Mouse (Mus musculus): ENCODE results near the gene Mtln.
A peak's percentile ranks its signal among the peaks of the same experiment; 100 is the strongest.

Mtln gene

DNA sequence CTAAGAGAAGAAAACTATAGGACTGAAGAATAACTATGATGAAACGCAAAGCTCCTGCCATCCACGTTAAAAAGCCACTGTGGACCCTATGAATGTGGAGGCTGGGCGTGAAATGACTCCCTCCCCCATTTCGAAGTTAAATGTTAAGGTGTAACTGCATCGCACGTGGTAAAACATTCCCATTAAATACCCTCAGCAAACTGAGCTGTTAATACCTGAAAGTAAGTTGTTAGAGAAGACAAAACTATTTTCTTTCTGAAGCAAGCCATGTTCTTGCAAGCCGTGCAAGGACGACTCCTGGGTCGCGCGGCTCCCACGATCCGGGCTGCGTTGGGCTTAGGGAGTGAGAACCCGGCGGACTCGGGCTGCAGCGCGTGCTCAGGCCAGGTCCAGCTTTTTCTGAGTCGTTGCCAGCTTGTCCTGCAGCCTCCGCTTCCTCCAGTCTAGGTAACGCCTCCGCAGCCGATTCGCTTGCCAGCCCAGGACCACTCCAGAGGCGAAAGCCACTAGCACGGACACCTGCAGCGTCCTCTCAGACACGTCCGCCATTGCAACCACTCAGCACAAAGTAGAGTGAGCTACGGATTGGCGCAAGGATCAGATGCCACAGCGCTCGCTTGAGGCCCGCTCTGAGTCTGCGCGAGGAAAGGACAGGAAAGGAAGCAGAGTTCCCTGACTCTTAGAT is at the start of gene Mtln:
Mtln (minus strand) TSS at position 570 of the 685 bp plus-strand sequence.
- peak; percentile 81 for DNase-seq (ENCODE audit: low read depth)

DNA sequence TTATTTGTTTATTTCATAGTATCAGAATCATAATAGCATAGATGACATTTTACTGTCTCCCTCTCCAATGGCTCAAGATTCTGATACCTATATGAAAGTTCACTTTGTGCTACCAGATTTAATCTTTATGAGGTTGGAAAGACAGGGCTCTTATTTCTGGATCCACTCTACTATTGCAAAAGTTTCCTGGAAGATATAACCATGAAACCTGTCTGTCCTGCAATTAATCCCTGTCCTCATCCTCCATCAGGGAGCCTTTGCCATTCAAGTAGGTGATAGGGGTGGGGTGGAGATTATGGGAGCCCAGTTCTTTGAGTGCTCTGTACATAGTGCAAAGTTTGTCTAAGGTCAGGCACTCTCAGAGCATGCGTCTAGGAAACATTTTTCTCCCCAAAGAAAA is 49.1 kb upstream of the Mtln start:
- no peak for DNase-seq (ENCODE audit: low read depth)

DNA sequence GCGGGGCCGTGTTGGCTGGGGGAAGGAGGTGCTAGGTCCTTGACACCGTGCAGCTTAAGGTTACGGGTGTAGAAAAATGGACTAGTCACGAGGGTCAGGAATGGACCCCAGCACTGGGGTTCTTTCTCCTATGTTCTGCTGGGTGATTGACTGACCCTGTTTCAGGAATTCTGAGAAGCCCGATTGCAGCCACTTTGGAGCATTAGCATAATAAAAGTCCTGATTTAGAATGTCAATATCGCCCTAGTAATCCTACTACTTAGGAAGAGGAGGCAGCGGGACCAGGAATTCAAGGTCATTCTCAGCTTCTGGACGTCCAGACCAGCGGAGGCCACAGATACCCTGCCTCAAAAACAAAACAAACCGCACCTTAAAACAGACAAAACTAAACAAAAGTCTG is 47.1 kb upstream of the Mtln start:
- DNase-seq (ENCODE audit: low read depth), result no peak

DNA sequence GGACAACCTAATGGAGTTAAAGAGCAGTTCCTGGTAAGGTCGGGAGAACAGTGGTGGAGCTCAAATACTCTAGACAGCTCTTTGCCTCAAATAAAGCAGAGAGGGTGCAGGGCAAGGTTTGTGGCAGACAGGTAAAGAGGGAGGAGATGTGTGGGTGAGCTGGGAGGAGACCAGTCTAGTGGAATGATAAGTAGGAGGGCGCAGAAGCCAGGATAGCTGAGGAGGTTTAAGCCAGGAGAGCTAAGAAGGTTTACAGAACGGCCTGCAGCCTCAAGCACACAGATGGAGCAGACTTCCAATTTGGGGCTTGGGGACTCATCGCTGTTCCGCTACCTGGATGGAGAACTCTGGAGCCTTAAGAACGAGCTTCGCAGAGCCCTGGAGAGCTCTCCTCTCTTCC is 46.3 kb upstream of the Mtln start, which contains the start of gene Acoxl:
Acoxl (plus strand) TSS at position 301 of the 400 bp plus-strand sequence.
- DNase-seq (ENCODE audit: low read depth), result no peak

DNA sequence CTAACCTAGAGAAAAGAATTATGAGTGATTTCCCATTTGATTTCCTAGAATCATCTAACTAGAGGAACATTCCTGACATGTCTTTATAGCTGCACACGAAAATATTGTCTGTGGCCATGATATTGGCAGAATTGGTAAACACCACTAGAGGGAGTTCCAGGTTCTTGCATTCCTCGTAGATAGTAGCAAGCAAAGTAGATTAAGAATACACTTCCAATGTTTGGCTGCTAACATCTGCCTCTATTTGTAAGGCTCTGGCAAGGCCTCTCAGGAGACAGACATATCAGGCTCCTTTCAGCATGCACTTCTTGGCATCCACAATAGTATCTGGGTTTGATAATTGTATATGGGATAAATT is 40.5 kb upstream of the Mtln start:
- DNase-seq (ENCODE audit: low read depth), result peak; percentile 80

DNA sequence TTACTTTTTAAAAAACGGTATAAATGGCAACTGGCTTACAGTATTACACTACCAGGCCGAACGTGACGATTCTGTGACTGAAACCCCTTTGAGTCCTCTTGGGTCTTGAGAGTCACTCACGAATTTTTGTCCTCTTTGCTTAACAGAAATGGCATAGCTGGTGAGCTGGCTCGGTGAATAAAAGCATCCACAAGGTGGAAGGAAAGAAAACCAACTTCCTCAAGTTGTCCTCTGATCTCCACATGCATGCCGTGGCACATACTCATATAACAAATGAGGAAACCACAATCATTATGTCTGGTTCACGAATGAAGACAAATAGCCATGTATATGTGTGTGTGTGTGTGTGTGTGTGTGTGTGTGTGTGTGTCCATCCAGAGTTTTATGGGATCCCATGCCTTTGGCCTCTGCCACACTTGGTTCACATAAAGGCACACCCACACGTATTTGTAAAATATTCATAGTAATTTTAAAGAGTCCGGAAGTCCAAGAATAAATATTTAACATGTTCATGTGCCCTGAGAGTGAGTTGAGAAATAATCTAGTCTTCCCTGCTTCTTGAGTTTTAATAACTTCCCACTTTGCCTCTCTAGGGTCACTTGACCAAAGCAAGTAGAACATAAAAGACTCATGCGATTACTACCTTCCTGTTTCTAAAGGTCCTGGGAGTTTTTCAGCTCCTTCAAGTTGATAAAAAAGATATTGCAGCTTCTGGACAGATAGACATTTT is 40.0 kb upstream of the Mtln start:
- no peak for DNase-seq (ENCODE audit: low read depth)

DNA sequence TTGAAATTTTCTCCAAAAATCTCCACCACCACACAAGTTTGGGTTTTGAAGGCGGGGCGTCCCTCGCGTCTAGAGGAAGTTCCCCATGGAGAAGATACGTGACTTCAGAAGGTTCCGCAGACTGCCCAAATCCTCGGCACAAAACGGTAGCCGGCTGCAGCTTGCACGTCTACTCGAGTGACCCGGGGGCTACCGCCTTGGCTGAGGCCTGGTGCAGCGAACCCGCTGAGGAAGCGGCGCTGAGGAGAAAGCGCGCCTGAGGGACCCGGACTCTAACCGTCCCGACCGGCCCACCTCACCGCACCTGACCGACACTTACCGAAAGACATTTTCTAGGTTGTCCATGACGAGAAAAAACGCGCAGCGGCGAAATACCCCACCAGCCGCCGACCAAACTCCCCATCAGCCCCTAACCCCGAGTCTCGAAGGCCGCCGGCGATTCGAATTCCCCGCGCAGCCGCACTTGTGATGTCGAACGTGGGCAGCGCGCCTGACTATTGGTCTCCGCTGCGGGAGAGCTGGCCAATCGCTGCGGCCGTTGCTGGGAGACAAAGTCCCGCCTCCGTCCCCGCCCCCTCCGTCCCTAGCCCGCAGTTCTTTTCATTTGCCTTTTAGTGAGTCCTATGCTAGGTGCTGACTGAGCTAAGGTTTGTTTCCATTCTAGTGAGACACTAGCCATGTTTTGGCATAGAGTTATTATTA is 39.3 kb upstream of the Mtln start, which contains the start of gene Bub1:
Bub1 (minus strand) TSS at position 465 of the 702 bp plus-strand sequence.
- peak; percentile 96 for DNase-seq (ENCODE audit: low read depth)

DNA sequence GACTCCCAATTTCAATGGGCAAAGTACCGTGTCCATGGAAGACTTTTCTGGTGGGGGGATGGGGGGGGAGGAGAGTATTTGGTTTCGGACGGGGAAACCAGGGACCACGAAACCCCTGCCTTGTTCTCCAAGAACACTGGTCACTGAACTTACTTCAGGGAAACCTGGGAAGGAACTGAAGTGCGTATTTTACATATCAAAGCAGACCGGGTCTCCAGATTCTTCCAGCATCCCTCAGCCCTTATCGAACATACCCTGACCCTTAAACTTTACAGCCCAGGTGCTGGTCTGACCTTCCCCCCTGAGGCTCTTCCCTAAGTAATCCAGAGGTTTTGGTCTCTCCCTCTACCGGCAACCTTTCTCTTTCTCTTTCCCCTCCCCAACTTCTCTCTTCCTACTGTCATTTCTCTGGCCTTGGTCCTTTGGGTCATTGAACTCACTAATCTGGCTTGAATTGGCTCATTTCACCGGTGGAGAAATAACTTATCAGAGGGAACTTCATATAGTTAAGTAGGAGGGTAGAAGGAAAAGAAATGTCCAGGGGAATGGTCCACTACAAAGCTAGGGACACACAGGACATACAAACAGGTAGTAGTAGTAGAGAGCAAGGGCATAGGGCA is 2.5 kb downstream of the Mtln start:
- peak; percentile 9 for DNase-seq (ENCODE audit: low read depth)

DNA sequence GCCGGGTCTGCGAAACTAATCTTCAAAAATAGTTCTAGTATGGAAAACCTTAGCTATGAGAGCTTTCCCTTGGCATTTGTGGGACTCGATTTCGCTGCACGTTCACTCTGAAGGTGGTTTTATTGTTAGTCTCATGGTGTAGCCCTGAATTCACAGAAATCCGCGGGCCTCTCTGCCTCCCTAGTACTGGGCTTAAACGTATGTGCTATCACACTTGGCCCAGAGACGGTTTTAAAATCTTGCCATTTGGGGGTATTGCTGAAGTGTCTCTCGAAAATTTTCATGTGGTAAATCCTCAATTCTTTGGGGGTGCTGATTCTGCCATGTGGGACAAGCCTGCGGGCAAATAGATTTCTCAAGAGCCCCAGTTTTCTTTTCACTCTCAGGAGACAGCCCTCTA is 3.1 kb downstream of the Mtln start:
- no peak for DNase-seq (ENCODE audit: low read depth)

DNA sequence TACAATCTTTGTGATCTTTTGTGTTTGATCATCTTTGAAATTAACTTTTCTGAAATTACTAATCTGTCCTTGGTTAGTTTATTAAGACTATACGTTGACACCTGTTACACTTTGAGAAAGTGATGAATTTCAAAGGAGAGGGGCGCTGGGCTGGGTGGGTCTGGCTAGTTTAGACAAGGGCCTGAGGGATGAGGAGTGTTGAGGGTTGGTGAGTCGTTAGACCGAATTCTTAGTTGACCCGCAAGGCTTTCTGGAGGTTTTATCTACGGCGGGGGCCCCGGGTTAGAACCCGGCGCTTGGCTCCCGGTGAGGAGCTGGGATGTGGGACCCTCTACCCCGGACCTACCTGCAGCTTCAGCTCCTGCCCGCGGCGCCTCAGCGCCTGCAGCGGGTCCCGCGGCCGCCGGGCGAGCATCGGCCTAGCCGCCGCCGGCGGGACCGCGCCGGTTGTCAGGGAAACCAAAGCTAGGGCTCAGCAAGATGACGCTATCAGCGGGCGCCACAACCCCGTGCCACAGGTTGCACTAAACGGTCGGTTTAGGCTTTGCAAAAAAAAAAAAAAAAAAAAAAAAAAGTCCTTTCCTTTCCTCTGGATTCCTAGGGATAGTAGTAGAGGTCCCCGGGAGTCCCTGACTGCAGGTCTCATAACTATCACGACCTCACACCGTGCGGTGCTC is 3.7 kb downstream of the Mtln start, which contains the start of gene Nphp1:
Nphp1 (minus strand) TSS at position 458 of the 677 bp plus-strand sequence.
- peak; percentile 84 for DNase-seq (ENCODE audit: low read depth)

DNA sequence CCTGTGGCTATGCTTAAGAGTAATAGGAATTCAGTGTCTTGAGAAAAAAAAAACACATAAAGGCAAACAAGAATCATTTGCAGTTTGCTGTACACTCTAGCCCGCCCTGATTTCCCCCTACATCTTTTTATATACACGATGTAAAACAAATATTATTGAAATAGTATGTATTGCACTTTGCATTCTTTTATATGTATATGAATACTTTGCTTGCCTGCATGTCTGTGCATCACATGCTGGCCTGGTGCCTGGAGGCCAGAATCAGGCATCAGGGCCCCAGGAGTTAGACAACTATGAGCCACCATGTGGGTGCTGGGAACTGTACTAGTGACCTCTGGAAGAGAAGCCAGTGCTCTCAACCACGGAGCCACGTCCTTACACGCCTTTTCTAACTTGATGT is 5.1 kb downstream of the Mtln start:
- DNase-seq (ENCODE audit: low read depth), result no peak

DNA sequence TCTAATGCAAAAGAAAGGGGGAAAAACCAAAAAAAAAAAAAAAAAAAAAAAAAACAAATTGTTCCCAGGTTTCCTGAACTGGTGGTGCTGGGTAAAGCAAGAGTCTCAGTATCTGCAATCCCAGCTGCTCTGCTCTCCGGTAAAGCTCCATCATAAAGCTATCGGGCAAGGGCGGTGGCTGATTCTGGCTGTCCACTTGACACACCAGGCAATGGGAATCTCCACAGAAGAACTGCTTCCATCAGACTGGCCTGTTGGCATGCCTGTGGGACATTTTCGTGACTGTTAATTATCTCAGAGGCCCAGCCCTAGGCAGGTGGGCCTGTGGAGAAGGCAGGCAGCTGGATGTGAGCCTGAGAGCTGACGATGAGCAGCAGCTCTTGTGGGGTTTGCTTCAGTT is 13.8 kb downstream of the Mtln start:
- DNase-seq (ENCODE audit: low read depth), result no peak

DNA sequence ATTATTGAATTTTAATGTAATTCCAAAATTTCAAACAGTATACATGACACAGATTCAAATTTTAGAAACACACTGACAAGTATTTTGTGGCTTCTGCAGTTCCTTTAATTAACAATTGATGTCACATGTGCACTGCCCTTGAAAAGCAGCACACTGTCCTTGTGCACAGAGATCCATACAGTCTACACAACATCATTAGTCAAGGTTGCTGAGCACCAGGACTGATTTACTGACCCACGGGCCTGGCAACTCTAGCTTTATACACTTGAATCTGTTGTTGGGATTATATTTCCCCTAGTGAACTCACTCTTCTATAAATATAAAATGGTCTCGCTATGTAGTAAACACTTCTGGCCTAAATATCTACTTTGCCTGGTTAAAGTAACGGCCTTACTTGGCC is 17.3 kb downstream of the Mtln start:
- no peak for DNase-seq (ENCODE audit: low read depth)

DNA sequence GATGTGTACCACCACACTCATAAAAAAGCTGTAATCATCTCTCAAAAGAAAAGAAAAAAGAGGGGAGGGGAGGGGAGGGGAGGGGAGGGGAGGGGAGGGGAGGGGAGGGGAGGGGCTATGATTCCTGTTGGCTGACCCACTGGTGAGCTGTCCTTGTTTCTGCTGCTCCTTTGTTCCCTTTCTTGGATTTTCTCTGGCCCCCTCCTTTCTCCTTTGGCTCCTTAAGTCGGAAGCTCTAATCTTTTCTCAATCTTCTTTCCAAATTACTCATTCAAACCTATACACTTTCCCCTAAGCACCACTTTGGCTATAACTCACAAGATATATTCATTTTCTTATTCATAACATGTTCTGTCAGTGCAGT is 17.7 kb downstream of the Mtln start:
- DNase-seq (ENCODE audit: low read depth), result no peak

DNA sequence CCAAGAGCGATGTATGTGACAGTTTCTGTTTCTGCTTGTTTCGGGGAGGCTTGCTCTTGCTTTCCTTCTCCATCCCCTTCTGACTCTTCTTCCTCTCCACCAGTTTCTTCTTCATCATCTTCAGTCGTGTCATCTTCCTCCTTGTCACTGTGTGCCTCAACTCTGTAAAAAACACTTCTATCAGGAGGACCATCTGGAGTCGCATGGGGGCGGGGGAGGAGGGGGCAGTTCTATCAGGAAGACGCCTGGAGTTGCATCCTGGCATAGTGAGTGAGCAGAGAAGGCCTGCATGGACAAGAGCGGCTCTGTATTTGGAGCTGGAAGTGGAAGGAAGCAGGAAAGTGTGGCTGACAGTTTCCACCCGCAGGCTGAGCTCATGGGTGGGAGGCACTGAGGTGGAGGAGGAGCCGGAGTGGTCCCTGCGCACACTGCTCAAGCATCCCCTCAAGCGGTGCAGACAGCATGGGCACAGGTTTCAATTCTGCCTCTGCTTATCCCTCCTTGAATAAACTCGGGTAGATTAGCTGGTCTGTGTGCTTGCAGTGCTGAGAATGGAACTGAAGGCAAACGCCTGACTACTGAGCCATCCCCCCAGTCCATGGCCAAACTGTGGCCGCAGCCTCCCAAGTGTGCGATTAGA is 18.2 kb downstream of the Mtln start:
- no peak for DNase-seq (ENCODE audit: low read depth)

DNA sequence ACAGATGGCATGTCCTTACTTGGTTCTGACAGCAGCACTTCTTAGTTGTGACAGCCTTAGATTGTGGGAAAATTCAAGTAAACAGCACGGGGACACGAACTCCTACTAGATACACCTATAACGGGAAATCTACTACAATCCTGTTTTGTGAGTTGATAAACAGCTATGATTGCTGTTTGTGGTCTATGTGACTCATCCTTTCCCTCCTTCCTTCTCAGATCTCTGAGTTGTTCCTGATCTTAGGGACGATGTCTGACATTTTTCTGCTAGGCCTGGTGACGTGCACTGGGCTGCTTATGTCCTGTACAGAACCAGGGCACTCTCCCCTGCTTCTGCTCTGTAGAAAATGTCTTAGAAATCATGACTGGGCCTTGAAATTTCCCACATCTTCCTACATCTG is 30.7 kb downstream of the Mtln start:
- no peak for DNase-seq (ENCODE audit: low read depth)

DNA sequence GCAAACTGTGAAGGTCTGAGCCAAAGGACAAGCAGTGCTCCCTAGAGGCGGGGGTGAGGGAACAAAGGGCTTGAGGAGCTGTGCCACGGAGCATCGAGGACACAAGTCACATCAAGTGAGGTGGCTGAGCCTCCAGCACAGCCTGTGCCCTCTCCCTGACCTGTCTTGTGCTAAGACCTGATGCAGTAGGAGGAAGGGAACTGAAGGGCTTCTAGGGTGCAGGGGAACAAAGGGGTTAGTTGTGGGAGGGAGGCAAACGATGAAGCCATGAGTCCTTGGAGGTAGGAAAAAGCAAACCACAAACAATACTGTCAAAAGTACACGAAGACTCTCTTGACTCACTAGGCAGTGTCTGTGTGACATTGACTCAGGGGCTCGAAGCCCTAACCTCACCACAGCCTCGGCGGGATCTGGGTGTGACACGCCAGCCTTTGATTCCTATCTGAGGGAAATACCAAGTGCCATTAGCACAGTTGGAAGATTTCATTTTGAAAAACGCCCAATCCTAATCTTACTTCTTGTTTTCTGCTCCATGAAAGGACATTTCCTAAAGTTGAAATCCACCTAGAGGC is 31.8 kb downstream of the Mtln start:
- DNase-seq (ENCODE audit: low read depth), result no peak

DNA sequence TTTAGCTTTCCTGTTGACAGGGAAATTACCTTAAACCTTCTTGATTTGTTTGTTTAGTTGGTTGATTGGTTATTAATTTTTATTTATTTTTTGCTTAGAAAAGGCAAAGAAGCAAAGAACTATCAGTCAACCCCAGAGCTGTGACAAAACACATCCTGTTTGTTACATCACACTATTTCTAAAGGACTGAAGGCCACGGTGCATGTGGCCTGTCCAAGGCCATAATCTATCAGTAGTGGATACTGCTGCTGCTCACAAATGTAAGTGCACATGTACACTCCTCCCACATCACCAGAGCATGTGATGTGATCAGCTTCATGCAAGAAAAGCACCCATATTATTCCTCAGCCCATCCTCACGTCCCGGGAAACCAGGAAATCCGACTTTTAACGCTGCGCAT is 32.3 kb downstream of the Mtln start:
- no peak for DNase-seq (ENCODE audit: low read depth)

DNA sequence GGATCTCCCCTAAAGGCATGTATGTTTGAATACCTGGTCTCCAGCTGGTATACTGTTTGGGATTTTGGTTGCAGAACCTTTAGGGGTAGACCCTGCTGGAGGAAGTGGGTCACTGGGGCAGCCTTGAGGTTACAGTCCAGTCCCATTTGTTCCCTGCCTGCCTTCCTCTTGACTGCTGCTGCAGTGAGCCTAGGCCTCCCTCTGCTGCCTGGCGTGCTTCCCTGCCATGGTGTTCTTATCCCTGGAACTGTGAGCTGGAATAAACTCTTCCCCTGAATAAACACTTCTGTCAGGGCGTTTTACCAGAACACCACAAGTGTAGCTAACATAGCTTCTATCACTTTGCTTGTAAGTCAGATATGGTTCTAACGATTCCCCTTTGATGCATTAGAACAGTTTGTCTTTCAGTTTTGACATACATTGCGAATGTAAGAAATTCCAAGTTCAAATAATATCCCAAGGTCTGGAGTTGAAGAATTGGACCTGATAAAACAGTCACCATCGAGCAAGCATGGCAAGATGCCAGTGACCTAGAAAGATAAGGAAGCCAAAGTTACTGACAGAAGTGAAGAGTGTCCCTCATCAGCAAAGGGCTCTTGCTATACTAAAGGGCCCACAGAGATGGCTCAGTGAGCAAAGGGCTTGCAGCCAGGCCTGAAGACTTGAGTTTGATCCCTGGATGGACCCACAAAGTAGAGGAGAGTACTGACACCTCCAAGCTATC is 33.0 kb downstream of the Mtln start:
- DNase-seq (ENCODE audit: low read depth), result no peak

DNA sequence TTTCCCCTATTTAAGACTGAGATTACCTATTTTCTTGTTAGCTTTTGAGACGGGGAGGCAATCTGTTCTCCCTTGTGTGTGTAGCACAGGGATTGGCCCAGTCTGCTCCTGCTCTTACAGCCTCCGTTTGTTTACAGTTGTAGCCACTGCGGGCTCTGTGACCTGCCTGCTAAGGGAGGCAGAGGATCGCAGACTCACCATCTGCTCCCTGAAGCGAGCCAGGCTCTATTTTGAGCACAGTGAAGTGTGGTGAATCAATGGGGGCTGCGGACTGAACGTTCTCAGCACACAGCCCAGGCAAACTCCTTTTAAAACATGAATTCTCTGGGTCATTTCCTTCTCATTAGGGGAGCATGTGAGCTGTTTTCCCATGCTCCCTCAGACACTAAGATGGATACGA is 35.1 kb downstream of the Mtln start:
- no peak for DNase-seq (ENCODE audit: low read depth)

DNA sequence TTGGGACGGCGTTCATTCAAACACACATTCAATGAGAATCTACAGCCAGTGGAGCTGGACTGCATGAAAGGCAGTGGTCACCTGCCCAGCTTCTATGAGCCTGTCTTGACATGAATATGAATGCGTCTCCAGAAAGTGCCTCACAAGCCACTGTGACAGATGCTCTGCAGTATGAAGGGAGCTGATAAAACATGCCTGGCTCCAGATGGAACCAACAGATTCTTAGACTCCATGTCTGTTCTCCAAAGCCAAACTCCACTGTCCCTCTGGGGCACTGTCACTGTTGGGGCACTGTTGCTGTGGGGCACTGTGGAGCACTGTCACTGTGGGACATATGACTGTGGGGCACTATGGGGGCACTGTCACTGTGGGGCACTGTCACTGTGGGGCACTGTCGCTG is 38.2 kb downstream of the Mtln start:
- no peak for DNase-seq (ENCODE audit: low read depth)
